Mouse (Mus musculus): Measurements from ENCODE around the gene Reep3. TPM values are rescaled to one million over a fixed set of nuclear protein-coding genes. Genes with fewer than 3 reads are reported as not detected.

The Reep3 gene
- polyA plus RNA-seq, 1 experiment from 2014 or later = 23.2 TPM

- no peaks in the 10 kb centered on the region for H3K36me3 ChIP-seq
- ATAC-seq (ENCODE audit: extremely low read depth, insufficient number of reproducible peaks, low FRiP score, low TSS enrichment) = no peak
- 0 out of 2 replicates have a peak, but pooled peaks cover 4% of the 10 kb centered on the region for H3K9me3 ChIP-seq
- no peak overlapping the region for H3K4me2 ChIP-seq
- no peaks in the 10 kb centered on the region for H3K27me3 ChIP-seq (replicated peaks)
- H3K27ac ChIP-seq (replicated peaks) = no peak overlapping the region
- 77% methylated on average over 9 of the region's 9 CpGs for WGBS
- no peak overlapping the region for H3K4me3 ChIP-seq
- H3K9ac ChIP-seq = no peak overlapping the region
- no peaks in the 10 kb centered on the region for H3K4me1 ChIP-seq
These were observed 130.2 kb downstream of the Reep3 start for GRCm38 (mm10) chr10:66966391-66967109.

GRCm38 (mm10) chr10:66960136-66960535, 136.6 kb downstream of the Reep3 start:
- H3K27ac ChIP-seq (replicated peaks) = no peak overlapping the region
- ATAC-seq (ENCODE audit: extremely low read depth, insufficient number of reproducible peaks, low FRiP score, low TSS enrichment) = no peak
- H3K4me2 ChIP-seq = no peak overlapping the region
- no peaks in the 10 kb centered on the region for H3K9me3 ChIP-seq
- H3K36me3 ChIP-seq = no peaks in the 10 kb centered on the region
- WGBS = 77% methylated on average over 8 of the region's 8 CpGs
- no peaks in the 10 kb centered on the region for H3K27me3 ChIP-seq (replicated peaks)
- peaks cover 6% of the 10 kb centered on the region; the same call in 1 of the 2 replicates for H3K4me1 ChIP-seq
- H3K9ac ChIP-seq = no peak overlapping the region
- H3K4me3 ChIP-seq = no peak overlapping the region

Other genes with a start within 250 kb of the Reep3 start
- 30.3 and 30.8 TPM in 2 replicates for gene Jmjd1c, start 820 bp downstream of the Reep3 start, polyA plus RNA-seq (2015; fragmentation: Nextera tagmentation; extraction: Ambion mirVana)
- 27.9 and 30.6 TPM in 2 replicates for gene Nrbf2, start 188.4 kb upstream of the Reep3 start, polyA plus RNA-seq (2015; fragmentation: Nextera tagmentation; extraction: Ambion mirVana)